Mouse (Mus musculus): ENCODE data around the gene Cuta. TPM values are rescaled to one million over a fixed set of nuclear protein-coding genes. Genes with fewer than 3 reads are reported as not detected.

The Cuta gene
- polyA plus RNA-seq, 1 experiment = 169 TPM

DNA sequence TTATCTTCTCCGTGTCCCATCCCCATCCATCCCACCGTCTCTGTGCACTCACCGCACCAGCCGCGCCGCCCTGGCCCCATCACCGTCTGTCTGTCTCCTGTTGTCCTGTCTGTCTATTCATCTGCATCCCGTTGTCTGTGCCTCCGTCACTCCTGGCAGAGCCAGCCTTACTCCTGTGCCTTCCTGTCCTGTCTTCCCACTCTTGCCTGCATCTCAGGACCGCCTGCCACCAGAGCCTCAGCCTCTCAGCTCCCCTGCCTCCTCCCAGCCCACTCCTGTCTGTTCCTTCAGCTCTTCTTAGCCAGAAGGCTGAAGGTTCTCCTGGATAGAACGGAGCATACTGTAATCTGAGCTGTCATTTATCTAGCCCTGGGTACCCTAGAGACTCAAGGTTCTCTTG, 27.6 kb upstream of the Cuta start:
- Histone ChIP-seq H3K4me3 (no peak overlapping the region), H3K4me2 (ENCODE audit: low read depth) (no peak overlapping the region), H3ac (ENCODE audit: control insufficient read depth, insufficient read length) (no peak overlapping the region), H3K36me3 (ENCODE audit: control insufficient read depth, insufficient read depth) (no peaks in the 10 kb centered on the region), H3K79me2 (ENCODE audit: control insufficient read depth, insufficient read depth) (no peaks in the 10 kb centered on the region), H3K27me3 (ENCODE audit: control insufficient read depth, insufficient read depth, insufficient read length) (no peaks in the 10 kb centered on the region)
- TF ChIP-seq CEBPB (IDR thresholded peaks at IDR 0.05; ENCODE audit: insufficient read depth, poor library complexity, severe bottlenecking) (no peak), E2F4 (IDR thresholded peaks at IDR 0.05; ENCODE audit: insufficient read depth) (no peak), POLR2A (IDR thresholded peaks at IDR 0.05; ENCODE audit: insufficient read length, low read depth) (no peak), TCF12 (IDR thresholded peaks at IDR 0.05; ENCODE audit: insufficient read depth, poor library complexity, severe bottlenecking) (no peak), POLR2AphosphoS2 (IDR thresholded peaks at IDR 0.05; ENCODE audit: insufficient read length, low read depth) (no peak)

GRCm38 (mm10) chr17:26961572-26962240, 22.3 kb upstream of the Cuta start:
- TF ChIP-seq SRF (IDR thresholded peaks at IDR 0.05; ENCODE audit: control insufficient read depth, insufficient read length, low read depth) (no peak), TCF3 (IDR thresholded peaks at IDR 0.05; ENCODE audit: insufficient read length, low read depth) (peak; percentile 82), TCF12 (IDR thresholded peaks at IDR 0.05; ENCODE audit: insufficient read depth, poor library complexity, severe bottlenecking) (peak; percentile 63), MYOD1 (IDR thresholded peaks at IDR 0.05; ENCODE audit: control insufficient read depth in 1 of 3, insufficient read length in 2 of 3, low read depth in 2 of 3) (peak in 2 of 3 experiments; percentile 90 to 96), CEBPB (IDR thresholded peaks at IDR 0.05; ENCODE audit: insufficient read depth, poor library complexity, severe bottlenecking) (no peak), POLR2AphosphoS2 (IDR thresholded peaks at IDR 0.05; ENCODE audit: insufficient read length, low read depth) (no peak), POLR2A (IDR thresholded peaks at IDR 0.05; ENCODE audit: insufficient read length, low read depth) (no peak), E2F4 (IDR thresholded peaks at IDR 0.05; ENCODE audit: insufficient read depth) (no peak), USF1 (IDR thresholded peaks at IDR 0.05; ENCODE audit: low read depth) (no peak), REST (IDR thresholded peaks at IDR 0.05; ENCODE audit: insufficient read depth, insufficient read length) (no peak), MYOG (IDR thresholded peaks at IDR 0.05; ENCODE audit: control insufficient read depth in 1 of 3, insufficient read depth in 1 of 3, insufficient read length in 2 of 3, low read depth in 2 of 3) (peak in 2 of 3 experiments; percentile 98 to 99), MAX (IDR thresholded peaks at IDR 0.05; ENCODE audit: low read depth) (no peak)
- Histone ChIP-seq H3K4me2 (ENCODE audit: low read depth) (no peak overlapping the region), H3ac (ENCODE audit: control insufficient read depth, insufficient read length) (no peak overlapping the region), H3K79me2 (ENCODE audit: control insufficient read depth, insufficient read depth) (no peaks in the 10 kb centered on the region), H3K36me3 (ENCODE audit: control insufficient read depth, insufficient read depth) (no peaks in the 10 kb centered on the region), H3K27me3 (ENCODE audit: control insufficient read depth, insufficient read depth, insufficient read length) (no peaks in the 10 kb centered on the region), H3K4me3 (no peak overlapping the region)

DNA sequence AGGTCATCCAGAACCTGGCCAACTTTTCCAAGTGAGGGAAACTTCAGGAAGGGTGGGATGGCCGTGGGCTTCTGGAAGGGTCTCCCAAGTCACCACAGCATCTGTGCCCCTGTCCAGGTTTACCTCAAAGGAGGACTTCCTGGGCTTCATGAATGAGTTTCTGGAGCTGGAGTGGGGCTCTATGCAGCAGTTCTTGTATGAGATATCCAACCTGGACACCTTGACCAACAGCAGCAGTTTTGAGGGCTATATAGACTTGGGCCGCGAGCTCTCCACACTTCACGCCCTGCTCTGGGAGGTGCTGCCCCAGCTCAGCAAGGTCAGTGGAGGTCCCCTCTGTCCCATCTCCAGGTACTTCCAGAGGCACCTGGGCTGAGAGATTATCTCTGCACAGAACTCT, 20.4 kb upstream of the Cuta start:
- TF ChIP-seq MYOD1 (IDR thresholded peaks at IDR 0.05; ENCODE audit: control insufficient read depth in 1 of 3, insufficient read length in 2 of 3, low read depth in 2 of 3) (no peak), TCF12 (IDR thresholded peaks at IDR 0.05; ENCODE audit: insufficient read depth, poor library complexity, severe bottlenecking) (no peak), USF1 (IDR thresholded peaks at IDR 0.05; ENCODE audit: low read depth) (no peak), E2F4 (IDR thresholded peaks at IDR 0.05; ENCODE audit: insufficient read depth) (no peak), POLR2A (IDR thresholded peaks at IDR 0.05; ENCODE audit: insufficient read length, low read depth) (no peak), POLR2AphosphoS2 (IDR thresholded peaks at IDR 0.05; ENCODE audit: insufficient read length, low read depth) (no peak), CEBPB (IDR thresholded peaks at IDR 0.05; ENCODE audit: insufficient read depth, poor library complexity, severe bottlenecking) (no peak), MYOG (IDR thresholded peaks at IDR 0.05; ENCODE audit: control insufficient read depth in 1 of 3, insufficient read depth in 1 of 3, insufficient read length in 2 of 3, low read depth in 2 of 3) (no peak), TCF3 (IDR thresholded peaks at IDR 0.05; ENCODE audit: insufficient read length, low read depth) (no peak), SRF (IDR thresholded peaks at IDR 0.05; ENCODE audit: control insufficient read depth, insufficient read length, low read depth) (no peak), MAX (IDR thresholded peaks at IDR 0.05; ENCODE audit: low read depth) (no peak), REST (IDR thresholded peaks at IDR 0.05; ENCODE audit: insufficient read depth, insufficient read length) (no peak)
- no peak overlapping the region for H3K4me2 ChIP-seq (ENCODE audit: low read depth)
- H3K79me2 ChIP-seq (ENCODE audit: control insufficient read depth, insufficient read depth) = no peaks in the 10 kb centered on the region
- H3K4me3 ChIP-seq = no peak overlapping the region
- no peak overlapping the region for H3ac ChIP-seq (ENCODE audit: control insufficient read depth, insufficient read length)
- no peaks in the 10 kb centered on the region for H3K27me3 ChIP-seq (ENCODE audit: control insufficient read depth, insufficient read depth, insufficient read length)
- H3K36me3 ChIP-seq (ENCODE audit: control insufficient read depth, insufficient read depth) = no peaks in the 10 kb centered on the region

GRCm38 (mm10) chr17:26958880-26959279, 19.5 kb upstream of the Cuta start:
- Histone ChIP-seq H3K79me2 (ENCODE audit: control insufficient read depth, insufficient read depth) (no peaks in the 10 kb centered on the region), H3K4me2 (ENCODE audit: low read depth) (no peak overlapping the region), H3K36me3 (ENCODE audit: control insufficient read depth, insufficient read depth) (no peaks in the 10 kb centered on the region), H3ac (ENCODE audit: control insufficient read depth, insufficient read length) (no peak overlapping the region), H3K4me3 (no peak overlapping the region), H3K27me3 (ENCODE audit: control insufficient read depth, insufficient read depth, insufficient read length) (no peaks in the 10 kb centered on the region)
- no peak for TF ChIP-seq CEBPB (IDR thresholded peaks at IDR 0.05; ENCODE audit: insufficient read depth, poor library complexity, severe bottlenecking)
- no peak for TF ChIP-seq POLR2A (IDR thresholded peaks at IDR 0.05; ENCODE audit: insufficient read length, low read depth)
- no peak for TF ChIP-seq TCF12 (IDR thresholded peaks at IDR 0.05; ENCODE audit: insufficient read depth, poor library complexity, severe bottlenecking)
- no peak for TF ChIP-seq TCF3 (IDR thresholded peaks at IDR 0.05; ENCODE audit: insufficient read length, low read depth)
- TF ChIP-seq USF1 (IDR thresholded peaks at IDR 0.05; ENCODE audit: low read depth) = no peak
- TF ChIP-seq POLR2AphosphoS2 (IDR thresholded peaks at IDR 0.05; ENCODE audit: insufficient read length, low read depth) = no peak
- TF ChIP-seq REST (IDR thresholded peaks at IDR 0.05; ENCODE audit: insufficient read depth, insufficient read length) = no peak
- TF ChIP-seq SRF (IDR thresholded peaks at IDR 0.05; ENCODE audit: control insufficient read depth, insufficient read length, low read depth) = no peak
- no peak for TF ChIP-seq MAX (IDR thresholded peaks at IDR 0.05; ENCODE audit: low read depth)
- TF ChIP-seq MYOD1 (IDR thresholded peaks at IDR 0.05; ENCODE audit: control insufficient read depth in 1 of 3, insufficient read length in 2 of 3, low read depth in 2 of 3) = no peak
